Mouse (Mus musculus): ENCODE measurements at regions not wholly inside any gene's neighbourhood (a gene's known extent, or its start where the extent isn't known, plus 50 kb on each side); places are given as distances from the start of the nearest gene placed in this dataset.

DNA sequence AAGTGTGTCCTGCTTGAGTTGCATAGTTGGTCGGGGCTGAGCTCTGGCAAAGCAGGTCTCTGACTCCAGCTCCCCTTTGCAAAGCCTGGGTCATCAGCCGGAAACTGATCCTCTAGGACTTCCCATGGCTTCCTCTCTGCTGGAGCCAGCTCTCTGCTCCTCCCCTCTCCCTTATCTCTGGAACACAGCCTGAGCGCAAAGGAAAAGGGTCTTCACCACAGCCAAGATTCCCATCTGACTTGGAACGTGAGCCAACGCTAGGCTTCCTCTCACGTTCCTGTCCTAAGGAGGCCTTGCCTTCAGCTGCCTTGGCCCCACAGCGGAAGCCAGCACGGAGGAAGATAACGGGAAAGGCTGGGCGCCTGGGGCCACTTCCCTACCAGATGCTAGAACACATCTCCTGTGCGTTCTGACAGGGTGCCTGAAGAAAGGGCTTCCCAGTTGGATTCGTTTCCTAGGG is 129.5 kb downstream of the Psmg1 start:
- Histone ChIP-seq H3K27me3 (replicated peaks) (no peaks in the 10 kb centered on the region), H3K4me1 (peaks cover 26% of the 10 kb centered on the region), H3K27ac (replicated peaks) (peak overlapping the region; percentile 84), H3K9ac (no peak overlapping the region), H3K4me3 (no peak overlapping the region), H3K9me3 (no peaks in the 10 kb centered on the region), H3K4me2 (no peak overlapping the region), H3K36me3 (no peaks in the 10 kb centered on the region)
- ATAC-seq (ENCODE audit: extremely low read depth, insufficient number of reproducible peaks, low FRiP score, low TSS enrichment), result peak; percentile 56; the same call in 1 of the 2 replicates
- 24% methylated on average over 12 of the region's 12 CpGs for WGBS

DNA sequence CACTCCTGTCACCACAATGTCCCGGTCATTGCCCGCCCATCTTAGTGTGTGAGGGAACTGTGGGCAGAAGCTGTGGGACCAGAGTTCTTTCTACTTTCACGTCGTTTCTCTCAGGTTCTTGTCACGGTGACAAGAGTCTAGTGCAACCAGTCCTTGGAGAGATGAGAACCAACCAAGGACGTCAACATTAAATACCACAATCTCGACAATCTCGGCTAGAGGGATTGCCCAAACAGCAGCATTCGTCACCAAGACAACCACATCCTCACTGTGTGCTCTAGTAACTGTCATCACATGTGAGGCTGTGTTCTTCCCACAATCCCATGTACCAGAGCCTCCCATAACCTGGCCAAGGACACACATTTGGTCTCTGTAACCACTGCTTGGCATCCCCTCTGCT is 129.9 kb downstream of the Psmg1 start:
- H3K27me3 ChIP-seq (replicated peaks), result no peaks in the 10 kb centered on the region
- no peak overlapping the region for H3K4me2 ChIP-seq
- H3K4me3 ChIP-seq, result no peak overlapping the region
- WGBS, result 72% methylated on average over 9 of the region's 9 CpGs
- H3K4me1 ChIP-seq, result peaks cover 26% of the 10 kb centered on the region
- no peaks in the 10 kb centered on the region for H3K9me3 ChIP-seq
- H3K36me3 ChIP-seq, result no peaks in the 10 kb centered on the region
- ATAC-seq (ENCODE audit: extremely low read depth, insufficient number of reproducible peaks, low FRiP score, low TSS enrichment), result no peak
- H3K27ac ChIP-seq (replicated peaks), result peak overlapping the region; percentile 70
- no peak overlapping the region for H3K9ac ChIP-seq

DNA sequence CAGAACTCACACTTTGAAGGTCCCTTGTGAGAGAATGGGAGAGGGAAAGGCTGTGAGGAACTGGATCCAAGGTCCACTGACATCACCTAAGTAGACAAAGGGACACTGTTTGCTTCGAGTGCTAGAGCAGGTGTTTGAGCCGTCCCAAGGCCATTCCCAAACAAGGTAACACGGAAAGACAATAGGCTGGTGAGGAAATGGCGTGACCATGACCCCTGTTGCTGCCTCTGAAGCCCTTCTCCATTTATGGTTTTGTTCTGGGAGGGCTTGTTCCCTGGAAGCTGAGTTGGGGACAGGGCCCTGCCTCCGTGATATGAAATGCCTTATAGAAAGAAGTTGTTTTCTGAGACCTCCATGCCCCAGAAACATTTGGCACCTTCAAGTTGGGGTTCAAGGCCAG is 130.6 kb downstream of the Psmg1 start:
- 74% methylated on average over 5 of the region's 5 CpGs for WGBS
- no peaks in the 10 kb centered on the region for H3K27me3 ChIP-seq (replicated peaks)
- H3K4me3 ChIP-seq, result no peak overlapping the region
- no peak for ATAC-seq (ENCODE audit: extremely low read depth, insufficient number of reproducible peaks, low FRiP score, low TSS enrichment)
- H3K9me3 ChIP-seq, result no peaks in the 10 kb centered on the region
- no peak overlapping the region for H3K4me2 ChIP-seq
- peaks cover 26% of the 10 kb centered on the region for H3K4me1 ChIP-seq
- no peak overlapping the region for H3K9ac ChIP-seq
- H3K27ac ChIP-seq (replicated peaks), result 0 out of 2 replicates have a peak overlapping the region, but pooled peaks have one; percentile 70
- no peaks in the 10 kb centered on the region for H3K36me3 ChIP-seq

DNA sequence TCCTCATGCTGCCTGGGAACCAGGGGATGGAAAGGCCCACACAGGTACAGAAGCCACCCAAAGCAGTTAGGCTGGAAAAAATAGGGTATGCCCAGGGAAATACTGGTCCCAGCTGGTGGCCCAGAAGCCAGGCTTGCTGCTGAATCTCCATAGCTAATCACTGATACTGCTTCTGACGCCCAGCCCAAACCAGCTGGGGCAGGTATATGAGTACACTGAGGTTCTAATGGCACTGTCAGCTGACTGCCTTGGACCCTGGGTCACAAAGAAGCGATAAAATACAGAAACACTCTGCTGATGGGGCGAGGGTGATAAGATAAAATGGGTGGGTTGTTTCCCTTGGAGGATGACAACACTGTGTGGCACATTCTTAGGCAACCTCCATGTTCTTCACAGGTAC is 133.4 kb downstream of the Psmg1 start:
- H3K27ac ChIP-seq (replicated peaks), result no peak overlapping the region
- no peaks in the 10 kb centered on the region for H3K27me3 ChIP-seq (replicated peaks)
- H3K4me1 ChIP-seq, result peaks cover 8% of the 10 kb centered on the region
- no peak overlapping the region for H3K9ac ChIP-seq
- no peak for ATAC-seq (ENCODE audit: extremely low read depth, insufficient number of reproducible peaks, low FRiP score, low TSS enrichment)
- H3K36me3 ChIP-seq, result no peaks in the 10 kb centered on the region
- H3K4me2 ChIP-seq, result no peak overlapping the region
- no peak overlapping the region for H3K4me3 ChIP-seq
- H3K9me3 ChIP-seq, result no peaks in the 10 kb centered on the region
- WGBS, result 71% methylated on average over 3 of the region's 3 CpGs

DNA sequence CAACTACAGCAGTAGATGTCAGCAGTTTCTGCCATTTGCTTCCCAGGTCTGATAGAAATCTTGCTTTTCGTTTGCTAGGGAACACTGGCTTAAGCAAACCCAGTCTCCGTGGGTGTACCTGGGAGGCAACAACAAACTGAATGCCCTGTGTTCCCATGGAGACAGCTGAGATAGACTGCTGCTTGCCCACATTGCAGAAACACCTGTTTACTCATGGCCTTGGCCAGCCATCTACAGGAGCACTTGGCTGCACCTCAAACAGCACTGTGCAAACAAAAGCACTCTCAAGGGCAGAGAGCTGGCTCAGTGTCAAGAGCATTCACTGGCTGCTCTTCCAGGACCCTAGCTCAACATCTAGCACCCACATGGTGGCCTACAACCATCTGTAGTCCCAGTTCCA is 135.5 kb downstream of the Psmg1 start:
- no peaks in the 10 kb centered on the region for H3K36me3 ChIP-seq
- no peak overlapping the region for H3K4me2 ChIP-seq
- WGBS, result 49% methylated on average over 2 of the region's 2 CpGs
- no peak for ATAC-seq (ENCODE audit: extremely low read depth, insufficient number of reproducible peaks, low FRiP score, low TSS enrichment)
- H3K27me3 ChIP-seq (replicated peaks), result no peaks in the 10 kb centered on the region
- no peaks in the 10 kb centered on the region for H3K4me1 ChIP-seq
- no peak overlapping the region for H3K27ac ChIP-seq (replicated peaks)
- H3K9ac ChIP-seq, result no peak overlapping the region
- H3K9me3 ChIP-seq, result no peaks in the 10 kb centered on the region
- no peak overlapping the region for H3K4me3 ChIP-seq

DNA sequence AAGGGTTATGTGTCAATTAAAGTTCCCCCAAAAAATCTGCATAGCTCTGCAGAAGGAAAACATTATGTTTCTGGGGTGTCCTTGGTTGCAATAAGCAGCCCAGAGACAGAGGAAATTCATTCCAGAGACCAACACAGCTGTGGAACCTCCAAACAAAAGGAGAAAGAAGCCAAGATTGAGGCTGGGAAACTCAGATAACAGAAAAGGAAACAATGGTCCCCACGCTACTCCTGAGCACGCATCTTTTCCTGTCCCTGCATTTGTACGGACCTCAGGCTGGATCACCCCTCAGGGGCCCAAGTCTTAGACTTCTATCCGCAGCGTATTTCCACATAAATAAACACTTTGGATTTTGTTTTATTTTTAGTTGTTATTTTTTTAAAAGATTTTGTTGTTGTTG is 138.9 kb downstream of the Psmg1 start:
- Histone ChIP-seq H3K9ac (no peak overlapping the region), H3K36me3 (no peaks in the 10 kb centered on the region), H3K27ac (replicated peaks) (peak overlapping the region; percentile 71), H3K9me3 (no peaks in the 10 kb centered on the region), H3K27me3 (replicated peaks) (no peaks in the 10 kb centered on the region), H3K4me3 (no peak overlapping the region), H3K4me1 (peaks cover 23% of the 10 kb centered on the region), H3K4me2 (no peak overlapping the region)
- ATAC-seq (ENCODE audit: extremely low read depth, insufficient number of reproducible peaks, low FRiP score, low TSS enrichment), result no peak
- WGBS, result 67% methylated on average over 5 of the region's 5 CpGs

DNA sequence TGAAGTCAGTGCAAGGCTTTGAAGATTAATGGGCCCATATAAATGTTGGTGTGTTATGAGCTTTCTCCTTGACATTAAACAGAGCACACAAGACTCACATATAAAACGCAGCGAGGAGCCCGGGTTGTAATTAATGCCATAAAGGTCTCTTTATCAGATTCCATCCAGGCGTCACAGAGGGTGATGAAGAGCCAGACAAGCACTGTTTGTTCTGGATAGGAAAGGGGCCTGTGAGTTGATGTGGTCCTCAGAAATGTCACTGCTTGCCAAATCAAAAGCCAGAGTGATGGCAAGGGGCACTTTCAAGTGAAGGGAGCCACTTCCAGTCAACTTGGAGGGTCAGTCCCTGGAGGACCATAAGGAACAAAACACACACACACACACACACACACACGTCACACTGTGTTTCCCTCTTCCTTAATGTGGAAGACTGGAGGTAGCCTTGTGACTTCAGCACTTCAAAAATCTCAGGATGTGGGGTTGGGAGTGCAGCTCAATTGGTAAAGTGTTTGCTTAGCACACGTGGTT is 142.1 kb downstream of the Psmg1 start:
- no peaks in the 10 kb centered on the region for H3K36me3 ChIP-seq
- no peak for ATAC-seq (ENCODE audit: extremely low read depth, insufficient number of reproducible peaks, low FRiP score, low TSS enrichment)

DNA sequence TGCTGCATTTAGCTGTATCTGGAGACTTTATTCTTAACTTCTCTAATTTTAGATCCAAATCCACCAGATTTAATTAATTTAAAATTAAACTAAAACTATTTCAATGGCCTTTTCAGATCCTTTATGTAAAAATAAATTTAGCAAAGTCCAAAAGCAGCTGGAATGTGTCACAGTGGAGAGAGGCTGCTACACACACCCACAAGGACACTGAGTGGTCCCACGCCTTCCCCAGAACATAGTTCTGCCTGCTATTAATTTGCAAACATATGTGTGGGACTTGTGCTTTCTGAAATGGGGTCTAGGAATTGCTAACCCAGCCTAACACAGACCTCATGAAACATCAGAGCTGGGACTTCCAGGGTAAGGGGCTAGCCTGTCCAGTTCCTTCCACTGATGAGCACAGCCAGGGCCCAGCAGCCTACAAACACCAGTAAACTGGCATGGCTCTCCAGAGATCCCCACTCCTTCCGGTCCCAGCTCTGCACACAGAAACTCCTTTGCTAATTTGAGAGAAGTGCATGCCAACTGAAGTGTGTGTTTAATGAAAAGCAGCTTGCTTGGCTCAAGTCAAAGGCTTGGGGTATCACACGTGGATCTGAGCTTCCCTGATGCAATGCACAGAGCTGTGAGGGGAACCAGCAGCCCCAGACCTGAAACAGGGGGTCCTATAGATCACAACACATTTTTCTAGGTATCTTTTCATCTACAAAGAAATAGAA is 142.8 kb downstream of the Psmg1 start:
- no peak overlapping the region; the same call in 1 of the 2 replicates for H3K9ac ChIP-seq
- no peaks in the 10 kb centered on the region for H3K36me3 ChIP-seq
- H3K27me3 ChIP-seq (replicated peaks), result no peaks in the 10 kb centered on the region
- H3K4me3 ChIP-seq, result no peak overlapping the region
- ATAC-seq (ENCODE audit: extremely low read depth, insufficient number of reproducible peaks, low FRiP score, low TSS enrichment), result no peak
- H3K27ac ChIP-seq (replicated peaks), result peak overlapping the region; percentile 49
- 0 out of 2 replicates have a peak, but pooled peaks cover 7% of the 10 kb centered on the region for H3K9me3 ChIP-seq
- 45% methylated on average over 3 of the region's 3 CpGs for WGBS
- H3K4me2 ChIP-seq, result no peak overlapping the region
- H3K4me1 ChIP-seq, result peaks cover 23% of the 10 kb centered on the region

More for the DNA sequence above, 142.1 kb downstream of the Psmg1 start:
- Histone ChIP-seq H3K4me2 (no peak overlapping the region), H3K27ac (replicated peaks) (peak overlapping the region; percentile 49), H3K9me3 (0 out of 2 replicates have a peak, but pooled peaks cover under 1% of the 10 kb centered on the region), H3K4me3 (no peak overlapping the region), H3K4me1 (peaks cover 23% of the 10 kb centered on the region), H3K9ac (no peak overlapping the region), H3K27me3 (replicated peaks) (no peaks in the 10 kb centered on the region)
- 30% methylated on average over 6 of the region's 6 CpGs for WGBS

DNA sequence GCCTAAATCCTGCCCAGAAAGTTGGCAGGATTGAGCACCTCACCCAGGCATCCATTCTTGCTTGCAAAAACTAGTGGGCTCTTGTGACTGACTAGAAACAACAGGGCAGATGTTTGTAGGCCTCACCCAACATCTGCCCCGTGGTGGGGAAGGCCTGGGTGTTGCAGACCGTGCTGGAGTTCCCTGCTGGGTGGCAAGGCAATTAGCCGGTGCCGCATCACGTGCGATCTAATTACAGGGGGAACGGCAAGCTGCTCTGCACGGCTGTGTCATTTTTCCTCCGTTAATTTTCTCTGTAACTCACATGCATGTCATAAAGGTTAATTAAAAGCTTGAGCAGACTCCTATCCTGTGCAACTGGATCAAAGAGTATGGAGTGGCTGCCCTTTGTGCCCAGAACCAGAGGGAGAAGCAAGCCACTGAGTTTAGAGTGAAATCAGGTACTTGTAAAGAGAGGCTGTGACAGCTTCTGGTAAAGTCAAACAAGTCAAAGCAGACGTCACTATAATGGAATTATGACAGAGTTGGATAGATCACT is 143.5 kb downstream of the Ets2 start:
- Histone ChIP-seq H3K4me3 (no peak overlapping the region), H3K27ac (replicated peaks) (no peak overlapping the region), H3K27me3 (replicated peaks) (no peaks in the 10 kb centered on the region), H3K9me3 (0 out of 2 replicates have a peak, but pooled peaks cover 7% of the 10 kb centered on the region), H3K4me1 (peaks cover 23% of the 10 kb centered on the region), H3K36me3 (no peaks in the 10 kb centered on the region), H3K4me2 (no peak overlapping the region), H3K9ac (no peak overlapping the region)
- 71% methylated on average over 10 of the region's 10 CpGs for WGBS
- no peak for ATAC-seq (ENCODE audit: extremely low read depth, insufficient number of reproducible peaks, low FRiP score, low TSS enrichment)

DNA sequence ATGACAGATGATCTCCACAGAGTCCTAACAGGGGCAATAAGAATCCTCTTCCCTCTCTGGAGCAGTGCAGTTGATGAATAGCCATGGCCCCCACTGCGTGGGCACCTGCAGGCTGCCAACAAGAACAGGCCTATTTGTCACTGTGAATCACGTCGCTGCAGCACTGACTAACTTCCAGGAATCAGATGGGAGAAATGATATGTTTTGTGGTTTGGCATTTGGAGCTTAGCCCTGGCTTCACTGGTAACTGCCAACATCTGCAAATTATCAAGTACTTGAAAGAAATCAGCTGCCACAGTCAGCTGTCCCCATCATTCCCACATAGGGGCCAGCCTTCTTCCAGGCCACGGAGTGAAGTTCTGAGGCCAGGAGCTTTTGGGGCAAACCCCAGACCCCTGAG is 142.8 kb downstream of the Ets2 start:
- Histone ChIP-seq H3K9me3 (0 out of 2 replicates have a peak, but pooled peaks cover 7% of the 10 kb centered on the region), H3K9ac (no peak overlapping the region), H3K4me2 (no peak overlapping the region), H3K36me3 (no peaks in the 10 kb centered on the region), H3K4me3 (no peak overlapping the region), H3K27ac (replicated peaks) (no peak overlapping the region), H3K27me3 (replicated peaks) (no peaks in the 10 kb centered on the region), H3K4me1 (peaks cover 23% of the 10 kb centered on the region)
- ATAC-seq (ENCODE audit: extremely low read depth, insufficient number of reproducible peaks, low FRiP score, low TSS enrichment), result no peak
- 59% methylated on average over 4 of the region's 4 CpGs for WGBS

DNA sequence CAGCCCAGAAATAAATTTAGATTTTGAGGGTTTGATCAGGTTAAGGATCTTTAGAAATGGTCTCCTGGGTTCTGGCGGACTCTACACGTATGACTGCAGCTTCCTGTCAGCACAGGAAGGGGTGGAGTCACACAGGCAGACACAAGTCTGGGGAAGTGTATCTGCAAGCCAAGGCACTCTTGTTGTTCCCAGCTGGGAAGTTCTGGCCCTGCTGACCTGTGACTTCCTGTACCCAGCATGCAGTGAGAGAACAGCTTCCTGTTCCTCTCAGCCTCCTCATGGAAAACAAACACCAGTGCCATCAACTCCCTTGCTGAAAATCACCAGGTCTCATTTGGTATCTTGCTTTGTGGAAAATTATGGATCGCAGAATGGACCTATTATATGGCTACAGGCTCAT is 140.9 kb downstream of the Ets2 start:
- Histone ChIP-seq H3K9ac (no peak overlapping the region), H3K27me3 (replicated peaks) (no peaks in the 10 kb centered on the region), H3K9me3 (0 out of 2 replicates have a peak, but pooled peaks cover 7% of the 10 kb centered on the region), H3K4me1 (peaks cover 12% of the 10 kb centered on the region), H3K27ac (replicated peaks) (no peak overlapping the region), H3K4me2 (no peak overlapping the region), H3K4me3 (no peak overlapping the region), H3K36me3 (no peaks in the 10 kb centered on the region)
- ATAC-seq (ENCODE audit: extremely low read depth, insufficient number of reproducible peaks, low FRiP score, low TSS enrichment), result no peak
- 82% methylated on average over 3 of the region's 3 CpGs for WGBS

All from heart, embryonic 13.5 days (tissue).